Mouse (Mus musculus) small intestine, adult 2 months (tissue): ENCODE measurements around the gene Wdfy4. TPM values are rescaled to one million over a fixed set of nuclear protein-coding genes. Genes with fewer than 3 reads are reported as not detected.

Source experiments
- H3K27ac ChIP-seq: fragments of 200-500 bp; 2 replicates; pipeline ENCODE4 v1.5.1; 2012; ENCODE audit warnings: low read depth, low read length, control low read depth, inconsistent platforms; ENCODE audit not compliant: insufficient read depth
- H3K27me3 ChIP-seq: fragments of 200-500 bp; 2 replicates; pipeline ENCODE4 v1.6.1; 2012; ENCODE audit warnings: mild to moderate bottlenecking, moderate library complexity, low read length, inconsistent platforms; ENCODE audit not compliant: control insufficient read depth, insufficient read depth
- H3K36me3 ChIP-seq: fragments of 200-500 bp; 2 replicates; pipeline ENCODE4 v1.6.1; 2012; ENCODE audit warnings: mild to moderate bottlenecking, low read length, control low read depth, inconsistent platforms; ENCODE audit not compliant: control insufficient read depth, insufficient read depth
- H3K4me1 ChIP-seq: fragments of 200-500 bp; 2 replicates; pipeline ENCODE4 v1.6.1; 2012; ENCODE audit warnings: low read length, inconsistent platforms, mixed read lengths; ENCODE audit not compliant: control insufficient read depth, insufficient read depth, insufficient read length
- H3K4me3 ChIP-seq: fragments of 200-500 bp; 2 replicates; pipeline ENCODE4 v1.5.1; 2012; ENCODE audit warnings: low read depth, mild to moderate bottlenecking, control low read depth, inconsistent platforms, low read length, moderate library complexity
- CTCF ChIP-seq: fragments of 200-500 bp; IDR thresholded peaks from 2 replicates; pipeline ENCODE4 v1.5.1; 2012; ENCODE audit warnings: low read depth, mild to moderate bottlenecking, control low read depth, inconsistent platforms, low read length, moderate library complexity, mixed read lengths; ENCODE audit not compliant: insufficient replicate concordance, insufficient read length; ENCODE audit errors: extremely low read depth
- POLR2A ChIP-seq: fragments of 200-500 bp; IDR thresholded peaks from 2 replicates; pipeline ENCODE4 v1.6.1; 2012; ENCODE audit warnings: low read depth, mild to moderate bottlenecking, control low read depth, inconsistent platforms, low read length, moderate library complexity
- WGBS: fragments of 180-500 bp; shearing (Covaris S2); methylation state at CpG from one replicate; pipeline ENCODE4 v1.1.7; 2018; 5-methylcytosine and 5-hydroxymethylcytosine counted together
- polyA plus RNA-seq: library from polyadenylated mRNA; depleted of rRNA; stranded (reverse); fragments of >200 nt; gene quantifications from 2 replicates; pipeline ENCODE4 v1.2.3, GENCODE M21; 2012

Wdfy4 gene
- polyA plus RNA-seq, 1 experiment, result 4.8 TPM

GRCm38 (mm10) chr14:32984176-32984738 is 201.1 kb downstream of the Wdfy4 start:
- H3K4me3 ChIP-seq, result no peak overlapping the region
- WGBS, result 60% methylated on average over 6 of the region's 6 CpGs
- no peak overlapping the region for H3K27ac ChIP-seq
- TF ChIP-seq POLR2A (no peak), CTCF (no peak)
- no peaks in the 10 kb centered on the region; the same call in 1 of the 2 replicates for H3K4me1 ChIP-seq
- H3K27me3 ChIP-seq, result no peaks in the 10 kb centered on the region
- H3K36me3 ChIP-seq, result no peaks in the 10 kb centered on the region

- 66% methylated on average over 9 of the region's 9 CpGs for WGBS
These were observed 214.6 kb downstream of the Wdfy4 start for GRCm38 (mm10) chr14:32970700-32971099.

DNA sequence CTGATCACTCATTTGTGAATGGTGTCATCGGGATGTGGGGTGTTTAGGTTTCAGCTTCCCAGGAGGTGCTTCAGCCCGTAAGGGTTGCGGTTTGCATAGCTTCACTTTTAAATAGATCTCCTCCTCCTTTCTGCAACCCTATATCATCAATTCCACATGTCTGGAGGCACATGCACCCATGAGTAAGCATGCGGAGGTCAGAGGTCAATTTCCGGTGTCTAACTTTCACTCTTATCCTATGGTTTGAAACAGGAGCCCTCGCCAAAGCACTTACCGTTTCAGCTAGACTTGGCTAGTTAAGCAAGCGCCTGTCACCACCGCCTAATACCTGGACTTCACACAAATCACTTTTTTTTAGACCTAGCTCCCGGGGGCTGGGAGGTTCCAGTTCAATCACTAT is 220.6 kb downstream of the Wdfy4 start:
- Histone ChIP-seq H3K36me3 (no peaks in the 10 kb centered on the region), H3K27me3 (no peaks in the 10 kb centered on the region), H3K27ac (no peak overlapping the region), H3K4me1 (no peaks in the 10 kb centered on the region), H3K4me3 (no peak overlapping the region)
- WGBS, result 81% methylated on average over 10 of the region's 10 CpGs
- TF ChIP-seq CTCF (no peak), POLR2A (no peak)

More at GRCm38 (mm10) chr14:32970700-32971099, 214.6 kb downstream of the Wdfy4 start:
- no peak overlapping the region for H3K4me3 ChIP-seq
- no peaks in the 10 kb centered on the region for H3K36me3 ChIP-seq
- H3K27me3 ChIP-seq, result no peaks in the 10 kb centered on the region
- no peak overlapping the region for H3K27ac ChIP-seq
- TF ChIP-seq CTCF, result no peak
- no peak for TF ChIP-seq POLR2A
- no peaks in the 10 kb centered on the region for H3K4me1 ChIP-seq

DNA sequence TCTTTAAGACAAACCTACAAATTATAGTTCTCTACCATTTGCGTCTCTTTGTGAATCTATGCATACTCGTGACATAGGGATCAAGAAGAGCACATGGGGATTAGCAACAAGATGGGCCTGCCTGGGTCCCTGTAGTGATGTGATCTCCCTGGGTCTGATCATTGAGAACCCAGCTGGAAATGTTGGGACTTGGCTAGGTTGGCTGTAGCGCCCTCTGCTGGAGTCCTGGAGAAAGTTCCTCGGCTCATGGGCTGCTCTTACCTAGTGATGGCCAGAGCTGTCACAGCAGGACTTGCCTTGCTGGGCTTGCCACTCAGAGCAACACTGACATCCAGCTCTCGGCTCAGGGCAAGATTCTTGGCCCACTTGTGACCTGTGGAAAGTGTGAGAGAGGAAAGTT is 224.8 kb downstream of the Wdfy4 start:
- Histone ChIP-seq H3K4me3 (no peak overlapping the region), H3K27ac (no peak overlapping the region), H3K27me3 (no peaks in the 10 kb centered on the region), H3K36me3 (no peaks in the 10 kb centered on the region), H3K4me1 (no peaks in the 10 kb centered on the region; the same call in 1 of the 2 replicates)
- WGBS, result 42% methylated on average over 5 of the region's 5 CpGs
- TF ChIP-seq POLR2A, result no peak
- peak; percentile 72; the same call in 1 of the 2 replicates for TF ChIP-seq CTCF

- WGBS, result 55% methylated on average over 8 of the region's 8 CpGs
- H3K4me3 ChIP-seq, result no peak overlapping the region
- no peaks in the 10 kb centered on the region for H3K36me3 ChIP-seq
- no peaks in the 10 kb centered on the region; the same call in 1 of the 2 replicates for H3K4me1 ChIP-seq
- no peak overlapping the region for H3K27ac ChIP-seq
- H3K27me3 ChIP-seq, result no peaks in the 10 kb centered on the region
- TF ChIP-seq POLR2A, result no peak
- no peak for TF ChIP-seq CTCF
These were observed 226.6 kb downstream of the Wdfy4 start for GRCm38 (mm10) chr14:32958671-32959070.

DNA sequence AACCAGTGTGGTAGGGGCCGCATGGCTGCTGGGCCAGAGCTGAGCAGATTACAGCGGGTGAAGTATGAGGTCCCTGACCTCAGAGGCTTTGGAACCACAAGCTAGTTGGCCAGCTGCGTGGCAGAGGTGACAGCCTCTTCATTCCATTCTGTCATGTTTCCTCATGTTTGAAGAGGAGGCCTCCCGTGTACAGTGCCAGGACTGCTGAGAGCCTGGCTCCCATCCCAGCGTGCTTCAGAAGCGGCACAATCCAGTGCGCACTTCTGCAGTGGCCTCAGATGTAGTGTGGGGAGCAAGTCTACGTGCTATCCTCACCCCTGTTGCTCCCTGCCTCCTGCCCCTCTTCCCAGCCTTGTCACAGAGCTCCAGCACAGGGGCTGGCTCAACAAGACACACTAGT is 228.8 kb downstream of the Wdfy4 start:
- Histone ChIP-seq H3K4me3 (no peak overlapping the region), H3K27ac (no peak overlapping the region), H3K27me3 (no peaks in the 10 kb centered on the region), H3K36me3 (no peaks in the 10 kb centered on the region), H3K4me1 (no peaks in the 10 kb centered on the region; the same call in 1 of the 2 replicates)
- WGBS, result 52% methylated on average over 8 of the region's 8 CpGs
- TF ChIP-seq CTCF, result no peak
- no peak for TF ChIP-seq POLR2A

DNA sequence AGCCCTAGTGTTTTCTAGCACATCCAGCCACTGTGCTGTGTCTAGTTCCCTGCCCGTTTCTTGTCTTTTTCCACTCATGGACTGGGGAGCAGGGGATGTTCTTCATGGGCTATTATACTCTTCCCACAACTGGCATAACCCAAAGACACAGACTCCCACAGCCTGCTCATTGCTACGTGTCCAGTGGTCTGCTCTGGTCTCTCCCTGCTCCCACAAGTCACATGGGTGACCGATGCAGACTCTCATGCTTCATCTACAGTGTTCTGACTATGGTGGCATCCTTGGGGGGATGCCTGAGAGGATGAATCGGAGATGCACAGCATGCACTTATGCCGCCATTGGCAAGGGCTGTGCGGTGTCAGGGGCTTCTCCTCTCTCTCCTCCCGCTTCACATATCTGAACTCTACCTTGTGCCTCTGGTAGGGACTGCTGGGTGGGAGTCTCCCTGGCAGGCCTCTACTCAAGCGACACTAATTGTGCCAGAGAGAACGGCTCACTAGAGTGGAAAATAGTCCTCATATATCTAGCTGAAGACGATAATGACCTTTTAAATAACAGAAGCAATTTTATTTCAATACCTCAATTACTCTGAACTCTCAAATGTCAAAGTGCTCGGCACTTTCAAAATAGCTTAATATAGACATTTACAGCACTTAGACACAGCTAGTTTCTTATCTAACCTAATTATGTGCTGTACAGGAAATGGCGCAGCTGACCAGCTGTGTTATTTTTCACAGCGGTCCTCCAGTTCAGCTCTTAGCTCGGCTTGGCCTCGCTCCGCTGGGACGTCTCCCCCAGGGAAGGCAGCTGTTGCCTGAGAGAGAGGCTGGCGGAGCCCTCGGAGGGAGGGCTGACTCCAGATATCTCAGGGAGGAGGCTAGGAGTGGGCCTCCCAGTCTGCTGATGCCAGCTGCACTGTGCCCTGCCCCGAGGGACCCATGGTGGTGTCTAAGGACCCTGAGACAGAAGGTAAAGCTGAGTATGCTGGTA is 234.7 kb downstream of the Wdfy4 start:
- Histone ChIP-seq H3K4me3 (no peak overlapping the region), H3K4me1 (peaks cover 5% of the 10 kb centered on the region; the same call in 1 of the 2 replicates), H3K27ac (no peak overlapping the region), H3K36me3 (no peaks in the 10 kb centered on the region), H3K27me3 (no peaks in the 10 kb centered on the region)
- WGBS, result 46% methylated on average over 20 of the region's 20 CpGs
- TF ChIP-seq CTCF (no peak), POLR2A (no peak)
